Mouse (Mus musculus): ENCODE data around the gene Gm10320.

Gene Gm10320

DNA sequence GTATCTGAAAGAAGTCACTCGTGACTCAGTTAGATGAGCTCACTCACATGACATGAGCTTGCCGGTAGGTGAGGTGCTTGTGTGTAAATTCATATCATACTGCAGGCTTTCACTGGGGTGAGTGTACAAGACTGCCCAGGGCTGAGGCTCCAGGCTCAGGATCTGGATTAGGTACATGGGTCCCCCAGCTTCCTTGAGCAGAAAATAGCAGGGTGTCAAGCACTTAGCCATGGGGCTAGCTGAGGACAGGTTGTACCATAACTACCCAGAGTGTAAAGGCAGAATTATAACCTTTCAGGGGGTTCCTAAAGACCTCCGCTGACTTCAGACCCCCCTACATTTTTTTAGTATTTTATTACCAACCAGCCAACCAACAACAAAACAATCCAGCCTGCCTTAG is at the start of gene Gm10320:
Gene Gm10320, minus strand, starts transcription at position 93 of the 400 bp plus-strand sequence.
- ChIA-PET CTCF (no interaction called here), POLR2A (no interaction called here)

GRCm38 (mm10) chr13:98541601-98542000 is 49.8 kb upstream of the Gm10320 start:
- POLR2A ChIA-PET, result interaction anchor here in 2 of 4 experiments (0.6 kb wide), 2 partner anchors 45 to 177 kb away, joined by 3 to 4 read pairs; no protein-coding TSS in a partner anchor
- CTCF ChIA-PET, result no interaction called here

- ChIA-PET CTCF (interaction anchor here in 3 of 4 experiments (0.5 to 0.8 kb wide), 3 partner anchors 201 to 509 kb away, joined by 3 to 5 read pairs (median 3); no protein-coding TSS in a partner anchor), POLR2A (no interaction called here)
Observed at GRCm38 (mm10) chr13:98540206-98540605, 48.4 kb upstream of the Gm10320 start.

GRCm38 (mm10) chr13:98539311-98539710 is 47.5 kb upstream of the Gm10320 start:
- CTCF ChIA-PET, result no interaction called here
- POLR2A ChIA-PET, result no interaction called here

GRCm38 (mm10) chr13:98538587-98538986 is 46.8 kb upstream of the Gm10320 start:
- ChIA-PET POLR2A (interaction anchor here in 1 of 4 experiments (0.7 kb wide), 1 partner anchor 33 kb away, joined by 4 read pairs; no protein-coding TSS in a partner anchor), CTCF (interaction anchor here in 1 of 4 experiments (0.6 kb wide), 1 partner anchor 58 kb away, joined by 4 read pairs; no protein-coding TSS in a partner anchor)

DNA sequence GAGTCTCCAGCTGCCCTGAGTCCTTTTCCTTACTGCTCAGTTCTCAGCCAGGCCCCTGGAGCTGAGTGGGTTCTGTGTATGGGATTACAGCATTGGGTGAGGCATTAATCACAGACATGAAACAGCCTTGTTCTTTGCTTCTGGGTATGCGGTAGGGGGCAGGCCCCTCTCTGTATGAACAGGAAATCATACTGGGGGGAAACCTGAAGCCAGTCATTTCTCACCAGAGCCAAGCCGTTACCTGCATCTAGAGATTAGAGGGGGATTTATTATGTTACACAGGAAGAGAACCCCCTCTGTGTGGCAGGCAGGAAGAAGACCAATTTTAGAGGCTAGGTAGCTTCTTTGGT is 43.1 kb upstream of the Gm10320 start:
- CTCF ChIA-PET, result interaction anchor here in 1 of 4 experiments (0.6 to 1.2 kb wide), 2 partner anchors 54 to 553 kb away, joined by 3 read pairs; no protein-coding TSS in a partner anchor
- POLR2A ChIA-PET, result interaction anchor here in 2 of 4 experiments (1.0 kb wide), 2 partner anchors 11 to 78 kb away, joined by 3 read pairs; no protein-coding TSS in a partner anchor

DNA sequence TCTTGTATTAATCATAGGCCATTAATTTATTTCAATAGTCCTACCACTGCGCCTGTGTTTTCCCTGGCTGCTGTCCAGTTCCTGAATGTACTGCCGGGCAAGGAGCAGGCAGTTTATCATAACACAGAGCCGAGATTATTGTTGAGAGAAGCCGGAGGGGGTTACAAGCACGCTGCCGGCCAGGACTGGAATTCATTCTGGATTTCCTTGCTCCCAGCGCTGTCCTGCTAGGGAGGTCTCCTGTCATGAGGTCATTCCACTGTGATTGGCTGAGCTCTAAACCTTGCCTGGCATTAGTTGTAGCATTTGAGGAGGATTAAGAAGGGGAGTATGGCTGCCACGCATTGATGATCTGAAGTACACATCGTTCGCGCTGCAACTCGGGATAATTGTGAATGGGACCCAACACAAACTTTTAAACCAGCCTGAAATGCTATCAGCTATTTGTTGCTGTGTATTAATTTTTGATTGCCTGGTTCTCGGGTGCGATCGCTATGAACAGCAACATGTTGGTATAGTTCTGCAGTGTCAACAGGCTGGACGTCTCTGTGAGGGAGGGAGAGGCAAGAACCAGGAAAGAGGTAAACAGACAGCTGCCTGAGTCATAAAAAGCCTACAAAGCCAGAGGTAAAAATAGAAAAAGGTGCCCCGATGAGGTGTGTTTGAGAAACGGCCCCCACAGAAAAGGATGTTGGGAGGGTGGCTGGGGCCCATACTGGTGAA is 42.5 kb upstream of the Gm10320 start:
- CTCF ChIA-PET, result interaction anchor here in 1 of 4 experiments (1.2 kb wide), 1 partner anchor 55 kb away, joined by 3 read pairs; no protein-coding TSS in a partner anchor

GRCm38 (mm10) chr13:98533415-98533814 is 41.6 kb upstream of the Gm10320 start:
- CTCF ChIA-PET, result interaction anchor here in 1 of 4 experiments (0.7 kb wide), 1 partner anchor 12 kb away, joined by 4 read pairs; no protein-coding TSS in a partner anchor
- POLR2A ChIA-PET, result interaction anchor here in 1 of 4 experiments (0.7 to 1.3 kb wide), 3 partner anchors 12 to 520 kb away, joined by 3 read pairs; no protein-coding TSS in a partner anchor

More for the DNA sequence above, 42.5 kb upstream of the Gm10320 start:
- POLR2A ChIA-PET, result interaction anchor here in 2 of 4 experiments (0.7 to 1.3 kb wide), 5 partner anchors 10 to 521 kb away, joined by 3 read pairs; no protein-coding TSS in a partner anchor

DNA sequence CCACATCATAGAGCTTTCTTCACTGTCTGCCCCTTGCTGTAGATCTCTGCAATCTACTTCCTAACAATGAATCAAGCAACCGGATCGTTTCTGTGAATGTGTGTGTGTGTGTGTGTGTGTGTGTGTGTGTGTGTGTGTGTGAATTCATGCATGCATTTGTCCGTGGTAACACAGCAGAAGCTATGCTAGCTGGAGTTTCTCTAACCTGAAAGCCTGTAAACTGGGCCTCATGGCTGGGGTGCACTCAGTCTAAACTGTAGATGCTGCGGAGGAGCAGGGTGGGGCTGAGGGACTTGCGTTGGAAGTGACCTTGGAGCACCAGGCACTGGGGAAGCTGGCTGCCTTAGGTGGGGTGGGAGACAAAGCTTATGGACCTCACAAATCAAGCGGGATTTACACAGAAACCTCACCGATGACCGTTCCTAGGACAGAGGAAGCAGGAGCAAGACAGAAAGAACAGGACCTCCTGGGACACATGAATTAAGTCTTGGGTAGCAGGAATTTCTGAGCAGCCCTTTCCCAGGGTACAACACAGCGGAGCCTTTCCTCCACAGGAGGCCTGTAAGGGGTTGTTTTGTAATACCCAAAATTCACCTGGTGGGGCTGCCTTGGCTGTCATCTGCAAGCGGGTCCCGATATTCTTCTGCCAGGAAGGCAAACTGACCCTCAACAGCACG is 41.0 kb upstream of the Gm10320 start:
- POLR2A ChIA-PET, result interaction anchor here in 1 of 4 experiments (0.6 to 1.6 kb wide), 3 partner anchors 12 to 75 kb away, joined by 3 read pairs; no protein-coding TSS in a partner anchor
- CTCF ChIA-PET, result no interaction called here

DNA sequence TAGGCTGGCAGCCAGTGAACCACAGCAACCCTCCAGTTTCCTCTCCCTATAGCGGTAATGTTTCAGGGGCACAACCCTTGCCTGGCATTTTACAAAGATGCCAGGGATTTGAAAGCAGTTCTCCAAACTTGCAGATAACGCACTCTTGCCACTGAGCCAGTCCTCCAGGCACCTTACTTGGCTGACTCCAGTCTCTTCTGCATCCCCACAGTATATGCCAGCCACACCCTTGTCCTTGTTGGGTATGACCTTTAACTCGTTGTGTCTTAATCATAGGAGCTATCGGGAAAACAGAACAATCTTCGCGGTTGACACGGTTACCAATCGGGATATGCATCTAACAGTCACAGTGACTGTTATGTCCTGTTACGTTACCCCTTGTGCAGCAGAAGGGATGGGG is 40.2 kb upstream of the Gm10320 start:
- POLR2A ChIA-PET, result interaction anchor here in 1 of 4 experiments (0.5 to 1.6 kb wide), 3 partner anchors 12 to 75 kb away, joined by 3 read pairs; no protein-coding TSS in a partner anchor

GRCm38 (mm10) chr13:98531306-98531705 is 39.5 kb upstream of the Gm10320 start:
- ChIA-PET POLR2A (no interaction called here), CTCF (no interaction called here)

More for the DNA sequence above, 40.2 kb upstream of the Gm10320 start:
- CTCF ChIA-PET, result no interaction called here

GRCm38 (mm10) chr13:98523719-98524316 is 32.0 kb upstream of the Gm10320 start:
- POLR2A ChIA-PET, result interaction anchor here in 1 of 4 experiments (0.5 to 1.3 kb wide), 4 partner anchors 11 to 234 kb away, joined by 3 to 4 read pairs (median 3); no protein-coding TSS in a partner anchor
- CTCF ChIA-PET, result no interaction called here

DNA sequence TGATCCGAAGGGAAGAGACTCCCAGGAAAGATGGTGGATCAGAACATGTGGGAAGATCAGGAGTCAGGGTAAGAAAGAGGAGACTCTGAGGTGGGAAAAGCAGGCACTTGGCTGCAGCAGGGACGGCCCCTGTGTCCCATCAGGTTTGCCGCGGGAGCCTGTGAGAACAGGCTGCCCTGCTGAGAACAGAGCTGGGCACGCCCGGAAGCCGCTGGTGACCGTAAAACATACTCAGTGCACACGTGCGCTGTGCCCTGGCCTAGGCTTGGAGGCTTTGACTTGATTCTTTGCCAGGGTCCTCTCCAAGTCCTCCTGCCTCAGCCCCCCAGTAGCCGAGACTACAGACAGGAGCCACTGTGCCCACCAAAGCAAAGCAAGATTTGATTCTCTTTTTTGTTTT is 26.5 kb upstream of the Gm10320 start:
- POLR2A ChIA-PET, result interaction anchor here in 2 of 4 experiments (0.6 to 1.4 kb wide), 3 partner anchors 42 to 1447 kb away, joined by 3 to 4 read pairs (median 3); no protein-coding TSS in a partner anchor
- CTCF ChIA-PET, result interaction anchor here in 1 of 4 experiments (0.6 kb wide), 1 partner anchor 16 kb away, joined by 3 read pairs; no protein-coding TSS in a partner anchor

DNA sequence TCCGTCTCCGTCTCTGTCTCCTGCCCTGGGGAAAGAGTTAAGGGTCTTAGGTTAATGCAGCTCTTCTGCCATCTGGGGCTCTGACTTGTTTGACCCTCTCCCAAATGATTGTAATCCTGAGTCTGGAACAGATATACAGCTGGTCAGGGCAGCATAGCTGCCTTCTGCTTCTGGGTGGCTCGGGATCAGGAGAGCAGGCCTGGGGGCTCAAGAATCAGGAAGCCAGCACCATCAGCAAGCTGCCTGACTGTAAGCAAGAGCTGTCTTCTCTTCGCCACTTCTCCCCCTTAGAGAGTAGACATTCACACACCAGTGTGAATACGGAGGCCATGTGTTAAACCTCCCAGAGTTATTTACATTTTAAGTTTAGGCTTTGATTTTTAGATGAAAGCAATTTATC is 25.9 kb upstream of the Gm10320 start:
- ChIA-PET CTCF (interaction anchor here in 2 of 4 experiments (0.5 to 0.6 kb wide), 2 partner anchors 12 to 15 kb away, joined by 3 read pairs; no protein-coding TSS in a partner anchor), POLR2A (interaction anchor here in 2 of 4 experiments (0.5 to 1.4 kb wide), 5 partner anchors 13 to 1446 kb away, joined by 3 to 4 read pairs (median 4); no protein-coding TSS in a partner anchor)

- ChIA-PET CTCF (interaction anchor here in 1 of 4 experiments (0.5 kb wide), 1 partner anchor 11 kb away, joined by 3 read pairs; no protein-coding TSS in a partner anchor), POLR2A (interaction anchor here in 1 of 4 experiments (0.6 to 0.7 kb wide), 3 partner anchors 12 to 153 kb away, joined by 3 to 4 read pairs (median 3); no protein-coding TSS in a partner anchor)
Observed at GRCm38 (mm10) chr13:98516985-98517384, 25.2 kb upstream of the Gm10320 start.

- ChIA-PET CTCF (no interaction called here), POLR2A (interaction anchor here in 1 of 4 experiments (0.5 kb wide), 1 partner anchor 1077 kb away, joined by 3 read pairs; no protein-coding TSS in a partner anchor)
Observed at GRCm38 (mm10) chr13:98512066-98512465, 20.3 kb upstream of the Gm10320 start.

DNA sequence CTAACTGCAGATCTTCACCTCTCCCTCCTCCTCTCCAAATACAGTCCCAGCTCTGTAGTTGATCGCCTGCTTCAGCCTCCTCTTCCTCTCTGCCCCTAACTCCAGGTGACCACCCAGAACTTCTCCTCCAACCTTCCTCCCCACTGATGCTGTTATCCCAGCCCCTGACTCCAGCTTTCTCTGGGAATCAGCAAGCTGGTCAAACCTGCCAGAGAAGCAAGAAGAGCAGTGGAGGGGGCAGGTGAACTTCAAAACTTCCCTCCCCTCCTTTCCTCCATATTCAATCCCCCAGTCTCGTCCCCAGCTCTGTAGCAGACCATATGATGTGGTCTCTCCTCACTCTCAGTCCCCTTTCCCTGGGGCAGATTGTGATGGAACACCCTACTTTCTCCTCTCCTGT is 15.9 kb upstream of the Gm10320 start:
- ChIA-PET POLR2A (interaction anchor here in 1 of 4 experiments (0.6 kb wide), 1 partner anchor 54 kb away, joined by 3 read pairs; no protein-coding TSS in a partner anchor), CTCF (no interaction called here)

DNA sequence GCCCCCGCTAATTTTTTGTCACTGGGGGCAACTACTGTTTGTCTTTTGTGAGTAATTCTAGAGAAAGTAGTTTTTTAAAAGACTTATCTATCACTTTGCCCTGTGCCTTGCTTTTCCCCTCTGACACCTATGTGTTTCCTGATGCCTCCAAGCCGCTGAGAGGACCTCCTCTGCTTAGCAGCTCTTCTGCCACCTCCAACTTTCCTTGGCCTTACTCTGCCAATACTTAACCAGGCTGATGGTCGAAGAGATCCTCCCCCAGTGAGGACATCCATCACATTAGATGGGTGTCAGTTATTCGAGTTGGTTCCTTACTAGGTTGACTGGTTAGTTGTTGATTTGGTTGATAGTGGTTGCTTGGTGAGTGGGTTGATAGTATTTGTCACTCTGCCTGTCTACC is 14.7 kb upstream of the Gm10320 start:
- CTCF ChIA-PET, result no interaction called here
- POLR2A ChIA-PET, result interaction anchor here in 1 of 4 experiments (1.1 kb wide), 1 partner anchor 22 kb away, joined by 4 read pairs; no protein-coding TSS in a partner anchor
